Mouse (Mus musculus) spleen, adult 10 weeks (tissue): ENCODE measurements around the gene Zc3h12d. TPM values are rescaled to one million over a fixed set of nuclear protein-coding genes. Genes with fewer than 3 reads are reported as not detected.

Experiments
- polyA plus RNA-seq: library from polyadenylated mRNA; stranded (reverse); fragments of 350-450 nt; fragmentation: Illumina TruSeq; extraction: RNeasy Lipid Tissue Mini Kit (QIAGEN cat#74804); gene quantifications from one replicate; pipeline ENCODE4 v1.2.3, GENCODE M21; 2015; ENCODE audit warnings: low replicate concordance; ENCODE audit not compliant: insufficient read depth

Gene Zc3h12d
- polyA plus RNA-seq = 55.3 TPM

DNA sequence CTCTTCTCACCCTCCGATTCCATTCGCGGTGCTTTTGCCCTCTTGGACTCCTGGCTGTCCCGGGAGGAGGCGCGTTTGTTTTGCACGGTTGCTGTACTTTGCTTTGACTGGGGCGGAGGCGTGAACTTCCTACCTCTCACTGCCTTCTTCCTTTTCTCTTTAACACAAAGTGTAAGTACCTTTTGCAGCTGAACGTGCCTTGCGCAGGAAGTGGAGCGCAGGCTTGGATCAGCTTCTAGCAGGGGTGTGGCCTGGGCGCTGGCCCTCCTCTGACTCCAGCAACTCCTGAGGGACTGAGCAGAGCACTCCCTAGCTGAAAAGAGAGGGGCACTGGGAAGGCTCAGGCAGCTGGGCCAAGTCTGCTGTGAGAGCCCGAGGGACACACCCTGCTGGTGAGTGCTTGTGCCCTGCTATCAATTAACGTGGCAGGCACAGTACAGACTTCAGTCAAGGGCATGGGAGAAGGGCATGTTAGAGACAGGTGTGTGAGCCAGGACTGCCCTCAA lies at the start of gene Zc3h12d:
TSS of gene Zc3h12d (plus strand) at position 300 of the 506 bp plus-strand sequence.

DNA sequence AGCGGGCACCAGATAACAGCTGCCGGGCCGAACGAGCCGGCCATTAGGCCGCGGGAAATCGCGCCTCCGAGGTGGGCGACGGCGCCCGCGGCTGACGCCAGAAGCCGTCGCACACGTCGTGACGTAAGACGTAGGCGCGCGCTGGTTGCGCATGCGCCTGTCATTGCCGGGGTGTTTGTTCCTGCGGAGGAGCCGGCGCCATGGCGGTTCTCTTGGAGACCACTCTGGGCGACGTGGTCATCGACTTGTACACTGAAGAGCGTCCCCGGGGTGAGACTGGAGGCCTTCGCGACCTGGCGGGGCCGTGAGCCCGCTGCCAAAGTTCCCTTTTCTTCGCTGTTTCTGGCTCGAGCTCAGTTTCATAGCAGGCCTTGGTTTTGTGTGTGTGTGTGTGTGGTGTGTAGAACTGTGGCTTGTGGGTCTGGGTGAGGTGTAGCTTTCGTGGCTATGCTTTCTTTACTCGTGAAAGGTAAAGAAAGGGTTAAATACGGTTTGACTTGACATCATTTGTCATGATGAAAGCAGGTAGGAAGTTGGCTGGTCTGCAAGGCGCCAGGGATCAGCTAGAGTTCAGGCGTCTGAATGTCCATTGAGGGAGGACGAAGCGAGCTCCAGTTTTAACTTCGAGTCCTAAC lies 39.4 kb upstream of the Zc3h12d start, which contains the start of the genes Ginm1 and Ppil4:
TSS of gene Ginm1 (minus strand) at position 74 of the 635 bp plus-strand sequence.
TSS of gene Ppil4 (plus strand) at position 141 of the 635 bp plus-strand sequence.

Other genes with a start within 250 kb of the Zc3h12d start
- 1.9 TPM for gene Lrp11, start 242.7 kb upstream of the Zc3h12d start, polyA plus RNA-seq
- 28.4 TPM for gene Nup43, start 165.0 kb upstream of the Zc3h12d start, polyA plus RNA-seq
- 73.1 TPM for gene Pcmt1, start 151.3 kb upstream of the Zc3h12d start, polyA plus RNA-seq
- gene Lats1, start 151.3 kb upstream of the Zc3h12d start, polyA plus RNA-seq = 32.0 TPM
- gene Katna1, start 106.5 kb upstream of the Zc3h12d start, polyA plus RNA-seq = 54.5 TPM
- gene Ginm1, start 39.6 kb upstream of the Zc3h12d start, polyA plus RNA-seq = 60.1 TPM
- 72.2 TPM for gene Ppil4, start 39.6 kb upstream of the Zc3h12d start, polyA plus RNA-seq
- 132 TPM for gene Tab2, start 123.8 kb downstream of the Zc3h12d start, polyA plus RNA-seq